Mouse (Mus musculus): ENCODE measurements at regions not wholly inside any gene's neighbourhood (a gene's known extent, or its start where the extent isn't known, plus 50 kb on each side); places are given as distances from the start of the nearest gene placed in this dataset.

DNA sequence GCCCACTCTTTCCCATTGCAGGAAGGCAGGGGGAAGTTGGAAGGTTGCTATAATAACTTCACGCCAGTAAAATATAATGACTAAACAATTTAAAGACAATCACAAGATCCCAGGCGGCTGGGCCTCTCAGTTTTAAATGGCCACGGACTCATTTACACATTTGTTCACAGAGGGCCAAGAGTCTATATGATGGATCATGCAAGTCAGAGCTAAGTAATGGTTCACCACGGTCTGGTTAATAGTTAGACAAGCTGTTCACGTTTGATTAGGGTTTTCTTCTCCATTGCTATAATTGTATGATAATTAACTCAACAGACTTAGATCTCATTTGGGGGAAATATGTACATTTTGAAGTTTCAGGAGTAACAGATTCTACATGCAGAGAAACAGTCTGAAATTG, 170.0 kb downstream of the Ppargc1a start:
- DNase-seq: no peak

GRCm38 (mm10) chr5:51391319-51391718, 176.2 kb downstream of the Ppargc1a start:
- no peak for DNase-seq

DNA sequence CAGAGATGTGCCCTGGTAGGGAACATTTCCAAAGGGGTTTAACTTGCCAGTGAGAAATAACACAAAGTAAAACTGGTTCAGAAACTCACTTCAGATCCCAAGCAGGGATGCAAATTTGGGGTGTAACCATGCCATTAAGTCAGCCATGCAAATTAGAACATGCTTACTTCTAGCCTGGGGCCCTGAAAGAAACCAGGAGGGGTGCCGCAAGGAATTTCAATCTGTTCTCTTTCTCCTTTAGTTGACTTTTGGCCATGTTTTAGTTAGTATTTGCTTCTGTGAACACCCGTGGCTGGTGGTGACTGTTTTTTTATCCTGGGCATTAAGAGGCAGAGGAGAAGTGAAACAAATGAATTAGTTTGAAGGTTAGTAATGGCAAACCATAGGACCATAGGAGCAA, 179.8 kb downstream of the Ppargc1a start:
- no peak for DNase-seq

- no peak for DNase-seq
These were observed 181.1 kb downstream of the Ppargc1a start for GRCm38 (mm10) chr5:51386409-51386808.

GRCm38 (mm10) chr5:51384278-51384677, 183.2 kb downstream of the Ppargc1a start:
- no peak for DNase-seq

DNA sequence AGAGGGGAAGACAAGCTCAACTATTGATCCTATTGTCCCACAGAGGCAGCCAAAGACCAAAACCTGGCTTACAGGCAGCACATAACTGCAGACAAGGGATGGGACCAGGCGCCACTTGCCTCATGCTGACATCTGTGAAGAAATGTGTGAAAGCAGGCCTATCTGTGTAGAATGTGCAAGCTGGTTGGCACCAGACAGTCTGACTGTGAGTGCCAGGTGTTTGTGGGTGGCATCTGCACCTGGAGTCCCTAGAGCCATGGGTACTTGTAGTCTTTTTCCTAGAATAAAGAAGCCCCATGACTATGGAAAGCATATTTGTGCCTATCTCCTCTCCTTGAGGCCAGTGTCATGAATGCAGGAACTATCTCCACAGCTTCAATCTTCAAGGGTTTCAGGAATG, 208.4 kb downstream of the Ppargc1a start:
- no peak for DNase-seq

DNA sequence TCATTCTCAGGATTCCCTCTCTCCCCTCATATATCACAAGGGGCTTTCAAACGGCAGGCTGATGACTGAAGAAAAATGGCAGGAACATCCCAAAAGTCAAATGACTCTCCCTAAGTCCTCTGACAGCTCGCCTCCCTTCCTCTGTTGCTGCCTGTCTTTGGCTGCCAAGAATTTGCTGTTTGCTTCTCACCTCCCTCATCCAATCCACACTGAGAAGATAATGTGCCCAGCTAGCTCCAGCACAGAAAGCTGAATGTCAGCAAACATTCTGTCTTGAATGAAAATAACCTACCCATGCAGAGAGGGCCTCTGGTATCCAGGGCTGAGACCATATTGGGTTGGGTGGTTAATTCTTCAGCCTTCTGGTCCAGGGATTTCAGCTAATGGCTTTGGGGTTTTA, 219.3 kb downstream of the Ppargc1a start:
- peak; percentile 5 for DNase-seq

DNA sequence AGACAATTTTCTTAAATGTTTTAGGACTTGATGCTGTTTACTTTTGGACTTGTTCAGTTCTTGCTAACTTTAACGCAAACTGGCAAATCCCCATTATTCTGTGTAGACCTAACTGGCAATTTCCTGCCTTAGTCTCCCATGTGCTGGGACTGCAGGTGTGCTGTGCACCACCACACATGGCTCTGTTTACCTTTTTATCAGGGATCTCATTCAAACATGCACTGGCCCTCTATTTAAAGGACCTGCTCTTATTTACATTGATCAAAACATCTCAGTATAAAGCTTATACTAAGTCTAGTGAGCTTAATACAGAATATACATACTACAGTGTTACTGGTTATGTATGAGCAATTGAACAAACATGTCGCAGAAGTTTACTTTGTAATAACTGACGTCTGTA, 238.4 kb downstream of the Ppargc1a start:
- DNase-seq: no peak

DNA sequence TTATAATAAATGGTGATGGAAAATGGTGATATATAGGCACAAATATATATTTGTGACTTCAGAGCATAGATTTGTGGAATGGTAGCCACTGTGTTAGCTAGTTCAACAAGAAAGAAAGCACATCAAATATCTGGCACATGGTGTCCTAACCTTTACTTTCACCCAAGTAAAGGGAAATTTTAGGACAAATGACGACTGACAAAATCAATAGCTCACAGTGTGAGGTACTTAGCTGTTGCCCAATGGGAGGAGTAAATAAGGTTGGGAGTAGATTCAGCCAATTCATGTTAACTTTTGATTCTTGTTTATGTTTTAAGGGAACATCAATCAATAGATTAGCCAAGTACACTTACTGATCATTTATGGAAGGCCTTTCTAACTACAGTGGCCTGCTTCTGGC, 278.3 kb downstream of the Ppargc1a start:
- DNase-seq: no peak

DNA sequence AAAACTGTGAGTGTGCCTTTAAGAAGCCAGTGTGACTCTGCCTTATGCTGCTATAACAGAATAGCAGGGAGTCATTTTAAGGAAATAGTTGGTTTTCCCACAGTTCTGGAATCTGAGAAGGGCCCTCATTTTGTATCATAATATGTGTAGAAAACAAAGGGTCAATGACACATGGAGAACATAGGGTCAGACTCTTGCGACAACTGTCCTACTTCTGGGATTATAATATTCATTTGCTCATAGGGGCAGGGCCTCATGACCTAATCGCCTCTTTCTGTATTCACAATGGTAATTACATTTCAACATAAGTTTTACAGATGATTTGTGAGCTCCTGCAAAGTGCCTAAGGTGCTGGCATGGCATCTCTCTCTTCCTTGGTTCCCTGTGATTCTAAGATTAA, 279.3 kb downstream of the Ppargc1a start:
- DNase-seq: no peak

DNA sequence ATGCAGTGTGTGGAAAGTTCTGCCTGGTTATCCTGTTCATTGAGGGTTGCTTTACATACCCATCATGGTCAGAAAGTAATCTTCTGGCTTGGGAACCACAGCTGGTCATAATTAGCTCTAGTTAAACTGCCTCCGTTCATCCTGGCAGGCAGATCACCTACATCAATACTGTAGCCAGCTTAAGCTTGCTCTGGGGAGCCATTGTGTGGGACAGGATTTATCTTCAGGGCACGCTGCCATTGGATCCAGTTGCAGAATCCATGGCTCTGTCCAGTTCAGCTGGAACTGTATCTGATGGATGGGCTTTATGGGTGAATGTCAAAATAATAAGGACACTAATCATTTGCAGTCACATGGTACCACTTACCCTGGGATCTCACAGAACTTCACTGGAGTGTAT, 326.4 kb downstream of the Ppargc1a start:
- DNase-seq: no peak

- no peak for DNase-seq
These were observed 333.5 kb downstream of the Ppargc1a start for GRCm38 (mm10) chr5:51234004-51234355.

DNA sequence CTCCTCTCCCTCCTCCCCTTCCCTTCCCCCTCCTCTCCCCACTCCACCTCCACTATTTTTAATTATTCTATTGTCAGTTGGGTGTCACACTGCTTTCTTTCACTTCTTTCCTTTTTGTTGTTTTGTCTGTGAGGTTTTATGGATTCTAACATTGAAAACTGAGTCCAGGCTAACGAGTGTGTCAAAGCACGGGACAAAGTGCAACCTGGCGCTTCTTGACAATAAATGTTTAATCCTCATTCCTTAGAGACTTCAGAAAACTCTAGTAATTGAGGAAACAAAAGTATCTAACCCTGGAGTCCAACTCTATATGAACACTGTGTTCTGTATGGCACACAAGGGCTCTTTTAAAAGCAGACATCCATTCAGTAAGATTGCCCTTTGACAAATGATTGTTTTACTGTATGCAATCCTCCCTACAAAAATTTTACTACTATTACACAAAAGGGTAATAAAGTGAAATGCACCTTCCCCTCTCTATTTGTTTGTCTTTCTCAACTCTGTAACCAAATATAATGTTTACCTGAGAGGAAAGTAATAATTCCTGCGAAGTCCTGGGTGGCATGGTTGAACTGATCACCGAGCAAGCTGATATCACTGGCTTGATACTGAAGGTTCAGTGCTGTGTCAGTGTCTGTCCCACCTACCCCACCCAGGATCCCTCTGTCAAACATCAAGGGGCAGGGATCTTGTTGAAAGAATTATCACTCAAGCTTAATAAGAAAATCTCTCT, 334.1 kb downstream of the Ppargc1a start:
- no peak for DNase-seq

DNA sequence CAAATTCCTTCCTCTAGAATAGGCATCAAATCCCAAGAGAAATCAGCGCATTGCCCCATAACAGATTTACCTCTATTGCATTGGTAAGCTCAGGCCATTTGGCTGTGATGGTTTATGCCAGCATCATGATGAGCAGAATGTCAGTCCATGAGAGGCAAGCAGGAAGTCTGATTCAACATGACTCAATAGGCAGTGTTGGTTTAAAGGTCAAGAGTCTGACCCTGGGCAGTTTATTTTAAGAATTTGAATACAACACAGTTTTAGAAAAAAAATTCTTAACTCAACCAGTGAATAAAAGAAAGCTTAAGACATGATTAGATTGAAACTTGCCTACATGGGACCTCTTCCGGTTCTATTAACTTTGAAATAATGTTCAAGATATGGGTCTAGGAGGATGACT, 337.7 kb downstream of the Ppargc1a start:
- DNase-seq: no peak

DNA sequence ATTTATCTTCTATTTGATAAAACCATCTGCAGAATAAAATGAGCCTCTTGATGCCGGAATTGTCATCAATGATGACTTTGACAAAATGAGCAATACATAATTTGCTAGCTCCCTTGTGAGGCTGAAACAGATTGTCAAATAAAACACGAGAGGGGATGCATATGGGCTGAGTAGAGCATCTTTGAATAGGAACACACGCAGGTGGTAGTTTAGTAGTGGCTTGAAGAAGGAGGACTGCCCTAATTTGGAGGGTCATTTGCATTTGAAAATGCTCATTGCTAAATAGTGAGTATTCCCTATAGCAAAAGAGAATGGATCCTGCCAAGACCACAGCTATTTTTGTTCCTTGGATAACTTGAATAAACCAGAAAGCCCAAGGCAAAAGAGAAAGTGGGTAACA, 339.5 kb downstream of the Ppargc1a start:
- DNase-seq: no peak

- no peak for DNase-seq
These were observed 364.3 kb downstream of the Ppargc1a start for GRCm38 (mm10) chr5:51203266-51203665.

DNA sequence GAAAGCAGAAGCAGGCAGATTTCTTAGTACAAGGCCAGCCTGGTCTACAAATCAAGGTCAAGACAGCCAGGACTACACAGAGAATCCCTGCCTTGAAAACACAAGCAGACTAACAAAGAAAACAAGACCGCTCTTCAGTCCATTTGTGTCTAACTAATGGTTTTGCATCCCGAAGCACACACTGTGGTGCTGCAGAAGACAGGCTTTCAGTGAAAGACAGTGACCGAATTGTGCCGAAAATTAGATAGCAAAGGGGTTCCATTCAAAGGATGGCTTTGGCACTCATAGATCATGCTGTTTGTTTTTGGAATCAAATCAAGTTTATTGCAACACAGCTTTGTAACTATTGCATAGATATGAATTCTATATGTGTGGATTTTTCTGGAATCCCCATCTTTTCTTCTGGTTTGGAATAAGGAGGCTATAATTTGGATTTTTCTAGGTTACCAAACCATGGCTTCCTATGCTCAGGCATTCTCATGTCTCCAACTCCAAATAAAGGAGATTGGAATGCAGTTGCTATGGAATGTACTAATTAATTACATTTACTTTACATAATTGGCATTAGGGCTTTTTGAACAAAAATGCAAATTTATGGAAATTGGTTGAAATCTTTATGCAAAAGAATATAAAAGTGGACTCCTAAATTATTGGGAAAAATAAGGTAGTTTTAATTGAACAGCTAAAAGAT, 364.9 kb downstream of the Ppargc1a start:
- no peak for DNase-seq

DNA sequence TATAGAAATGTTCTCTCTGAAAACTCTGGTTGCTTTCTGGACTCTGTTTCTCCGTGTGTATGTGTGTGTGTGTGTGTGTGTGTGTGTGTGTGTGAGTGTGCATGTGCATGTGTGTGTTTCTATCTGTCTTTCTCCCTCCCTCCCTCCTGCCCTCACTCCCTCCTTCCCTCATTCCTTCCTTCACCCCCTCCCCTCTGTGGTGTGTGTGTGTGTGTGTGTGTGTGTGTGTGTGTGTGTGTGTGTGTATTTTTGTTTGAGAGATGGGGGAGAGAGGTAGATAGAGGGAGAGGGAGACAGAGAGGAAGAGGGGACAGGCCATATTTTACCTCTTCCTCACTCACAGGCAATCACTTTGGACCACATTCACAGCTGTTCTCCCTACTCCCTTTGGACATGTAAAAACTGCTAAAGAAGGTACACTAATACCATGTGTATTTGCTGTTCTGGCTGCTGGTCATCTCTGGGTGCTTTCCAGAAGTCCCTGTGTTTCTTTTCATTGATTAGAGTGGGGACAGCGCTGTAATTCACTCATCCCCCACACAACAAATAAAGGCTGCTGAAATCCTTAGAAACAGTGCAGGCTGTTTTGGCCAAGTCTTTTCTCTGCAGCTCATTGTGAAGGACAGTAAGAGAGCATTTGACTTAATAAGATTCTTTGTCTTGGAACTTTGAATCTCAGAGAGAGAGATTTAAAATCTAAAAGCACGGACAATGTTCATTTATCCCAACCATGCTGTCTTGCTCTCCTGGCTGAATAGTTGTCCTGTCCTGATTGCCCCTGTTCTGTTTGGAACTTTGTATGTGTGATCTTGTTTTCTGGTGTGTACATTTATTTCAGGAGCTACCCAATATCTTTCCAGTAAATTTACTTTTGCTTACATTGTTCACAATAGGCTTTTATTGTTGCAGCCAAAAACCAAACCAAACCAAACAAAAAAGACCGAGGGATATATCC, 370.9 kb downstream of the Ppargc1a start:
- DNase-seq: no peak

DNA sequence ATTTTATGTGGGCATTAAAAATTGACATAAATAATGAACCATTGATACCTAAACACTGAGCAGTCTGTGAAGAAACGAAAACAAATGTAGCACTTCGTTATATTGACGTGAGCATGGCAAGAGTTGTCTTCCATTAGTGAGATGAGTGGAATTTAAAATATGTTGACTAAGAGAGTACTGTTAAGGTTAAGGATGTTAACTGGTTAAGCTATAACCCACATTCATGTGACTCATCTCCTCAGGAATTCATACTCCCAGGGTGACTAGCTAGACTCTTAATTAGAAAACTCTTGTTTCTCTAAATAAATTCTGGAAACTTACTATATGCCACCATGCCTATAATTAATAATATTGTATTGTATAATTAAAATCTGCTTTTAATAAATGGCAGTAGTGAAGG, 376.9 kb downstream of the Ppargc1a start:
- no peak for DNase-seq

GRCm38 (mm10) chr5:51169828-51170227, 397.7 kb downstream of the Ppargc1a start:
- no peak for DNase-seq

DNA sequence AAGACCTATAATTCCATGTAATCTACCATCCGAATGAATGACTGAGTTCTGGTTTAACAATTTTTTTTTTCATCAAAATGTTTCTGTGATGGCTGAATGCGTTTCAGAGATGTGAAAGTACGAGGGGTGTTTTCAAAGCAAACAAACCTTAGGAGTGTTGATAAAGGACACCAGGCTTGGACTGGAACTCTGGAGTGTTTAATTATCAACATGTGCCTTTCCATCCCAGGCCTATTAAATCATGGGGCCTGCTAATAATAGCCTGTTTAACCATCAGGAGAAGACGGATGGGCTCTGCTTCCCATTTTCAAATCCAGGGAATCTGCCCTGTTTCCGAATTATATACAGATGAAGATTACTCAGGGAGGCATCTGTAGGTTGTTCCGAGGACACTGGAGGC, 399.3 kb downstream of the Ppargc1a start:
- DNase-seq: no peak

DNA sequence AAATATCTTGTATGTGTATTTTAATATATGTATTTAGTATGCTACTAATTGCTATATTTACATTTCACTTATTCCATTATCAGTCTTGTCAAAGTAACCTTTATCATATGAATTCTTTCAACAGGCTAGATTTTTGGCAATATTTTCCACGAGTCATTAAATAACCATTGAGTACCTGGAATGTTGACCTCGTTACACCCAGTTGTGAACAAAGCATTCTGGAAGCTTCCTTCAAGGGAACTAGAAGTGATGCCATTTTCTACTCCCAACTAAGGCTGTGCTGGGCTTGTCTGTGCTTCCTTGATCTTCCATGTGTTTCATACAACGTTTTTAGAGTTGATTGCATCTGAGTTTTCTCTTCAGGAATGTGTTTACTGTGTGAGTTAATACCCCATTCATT, 410.6 kb downstream of the Ppargc1a start:
- no peak for DNase-seq

GRCm38 (mm10) chr5:51144842-51145241, 422.7 kb downstream of the Ppargc1a start:
- no peak for DNase-seq

- no peak for DNase-seq
These were observed 442.4 kb downstream of the Ppargc1a start for GRCm38 (mm10) chr5:51125091-51125490.
